Mouse (Mus musculus): ENCODE data around the gene Gm10553. TPM values are rescaled to one million over a fixed set of nuclear protein-coding genes. Genes with fewer than 3 reads are reported as not detected.
"Not testable (repeated sequence)": the region's sequence is repeated elsewhere in the genome, so short reads cannot be mapped to it uniquely, and the experiment has no call there.

The Gm10553 gene
- polyA plus RNA-seq, 1 experiment from 2014 or later = not detected

- not testable (repeated sequence) for H3K4me3 ChIP-seq (ENCODE audit: inconsistent target); H3K79me2 ChIP-seq (ENCODE audit: inconsistent target); H3K36me3 ChIP-seq (ENCODE audit: inconsistent target); H3K27ac ChIP-seq
- 81% methylated on average over 3 of the region's 3 CpGs for WGBS (ENCODE audit: missing documents)
These were observed 14.1 kb downstream of the Gm10553 start for GRCm38 (mm10) chr1:85114078-85114477.

GRCm38 (mm10) chr1:85114666-85115402, 14.9 kb downstream of the Gm10553 start:
- not testable (repeated sequence) for H3K79me2 ChIP-seq (ENCODE audit: inconsistent target); H3K4me3 ChIP-seq (ENCODE audit: inconsistent target); H3K27ac ChIP-seq; H3K36me3 ChIP-seq (ENCODE audit: inconsistent target)
- 47% methylated on average over 5 of the region's 6 CpGs for WGBS (ENCODE audit: missing documents)

GRCm38 (mm10) chr1:85117537-85117936, 17.6 kb downstream of the Gm10553 start:
- H3K79me2 ChIP-seq (ENCODE audit: inconsistent target); H3K4me3 ChIP-seq (ENCODE audit: inconsistent target); H3K36me3 ChIP-seq (ENCODE audit: inconsistent target); H3K27ac ChIP-seq: not testable (repeated sequence)
- WGBS (ENCODE audit: missing documents) = 86% methylated on average over 1 of the region's 6 CpGs

- 80% methylated on average over 4 of the region's 6 CpGs for WGBS (ENCODE audit: missing documents)
- not testable (repeated sequence) for H3K4me3 ChIP-seq (ENCODE audit: inconsistent target); H3K36me3 ChIP-seq (ENCODE audit: inconsistent target); H3K27ac ChIP-seq; H3K79me2 ChIP-seq (ENCODE audit: inconsistent target)
These were observed 18.4 kb downstream of the Gm10553 start for GRCm38 (mm10) chr1:85118341-85118740.

- not testable (repeated sequence) for H3K27ac ChIP-seq; H3K4me3 ChIP-seq (ENCODE audit: inconsistent target); H3K36me3 ChIP-seq (ENCODE audit: inconsistent target); H3K79me2 ChIP-seq (ENCODE audit: inconsistent target)
- WGBS (ENCODE audit: missing documents) = 73% methylated on average over 3 of the region's 4 CpGs
These were observed 21.9 kb downstream of the Gm10553 start for GRCm38 (mm10) chr1:85121841-85122240.

- WGBS (ENCODE audit: missing documents) = 96% methylated on average over 9 of the region's 22 CpGs
- not testable (repeated sequence) for H3K79me2 ChIP-seq (ENCODE audit: inconsistent target); H3K27ac ChIP-seq; H3K36me3 ChIP-seq (ENCODE audit: inconsistent target); H3K4me3 ChIP-seq (ENCODE audit: inconsistent target)
These were observed 33.7 kb downstream of the Gm10553 start for GRCm38 (mm10) chr1:85133671-85134070.

Other genes with a start within 250 kb of the Gm10553 start
- 0.06 to 0.07 TPM in 2 of 3 replicates, not detected in the other for gene Slc16a14, start 165.0 kb upstream of the Gm10553 start, polyA plus RNA-seq (2018)
- 2.3 to 8.6 TPM (median 4.1 TPM) in 3 replicates for gene A530032D15Rik, start 9.7 kb downstream of the Gm10553 start, polyA plus RNA-seq (2018)
- gene C130026I21Rik, start 170.4 kb downstream of the Gm10553 start, polyA plus RNA-seq (2018) = 7.6 to 60.6 TPM (median 36.0 TPM) in 3 replicates

Measured in macrophage (primary cell).